Mouse (Mus musculus): ENCODE results near the gene Tspan4. TPM values are rescaled to one million over a fixed set of nuclear protein-coding genes. Genes with fewer than 3 reads are reported as not detected.

Gene Tspan4
- total RNA-seq, 1 experiment = 75.9 TPM

DNA sequence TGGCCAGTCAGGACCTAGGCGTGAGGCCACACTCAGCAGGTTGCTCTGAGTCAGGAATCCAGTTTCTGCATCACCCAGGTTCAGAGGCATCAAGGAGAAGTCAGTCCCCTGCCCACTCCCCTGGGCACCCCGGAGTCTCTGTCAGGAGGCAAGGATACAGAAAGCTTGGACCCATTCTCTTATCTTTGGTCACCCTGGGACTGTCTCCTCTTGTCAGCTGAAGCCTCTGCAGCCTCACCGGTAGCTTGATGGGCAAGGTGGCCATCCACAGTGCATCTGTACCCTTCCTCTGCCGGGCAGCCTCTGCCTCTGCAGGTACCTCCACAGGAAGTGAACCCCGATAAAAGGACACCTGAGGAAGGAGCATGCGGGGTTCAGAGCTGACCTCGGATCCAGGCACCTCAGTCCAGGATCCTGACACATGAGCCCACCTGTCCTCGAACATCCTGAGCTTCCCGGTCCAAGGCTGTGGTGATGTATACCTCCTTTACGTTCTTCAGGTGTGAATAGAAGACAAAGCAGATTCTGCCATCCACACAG lies 35.8 kb upstream of the Tspan4 start:
- Histone ChIP-seq H3K4me1 (ENCODE audit: control insufficient read depth in 2 of 2, insufficient read depth in 2 of 2, low read length in 2 of 2, poor library complexity in 1 of 2) (peaks cover 4 to 34% of the 10 kb centered on the region in 2 experiments; a peak in 3 of 4 replicates), H3K9me3 (ENCODE audit: control insufficient read depth, insufficient read depth, low read depth, low read length) (no peaks in the 10 kb centered on the region), H3K9ac (ENCODE audit: insufficient read depth, low read depth, low read length, poor library complexity, severe bottlenecking) (no peak overlapping the region), H3K36me3 (ENCODE audit: control insufficient read depth, insufficient read depth, low read length, poor library complexity, severe bottlenecking) (peaks cover 48% of the 10 kb centered on the region), H3K4me3 (ENCODE audit: insufficient read depth in 1 of 2, low read depth in 1 of 2, low read length in 2 of 2, poor library complexity in 1 of 2, severe bottlenecking in 1 of 2) (no peak overlapping the region), H3K27ac (ENCODE audit: insufficient read depth, low read depth, low read length, poor library complexity, severe bottlenecking) (no peak overlapping the region)
- in situ Hi-C loops (cut with MboI; ENCODE audit: low sequenced_read_pairs in 2 of 2, unreplicated experiment in 2 of 2) = no loop called here
- TF ChIP-seq ZC3H11A (IDR thresholded peaks at IDR 0.05; ENCODE audit: borderline replicate concordance, low read depth, low read length) (no peak), ZNF384 (IDR thresholded peaks at IDR 0.05; ENCODE audit: low read depth, low read length) (no peak), MAFK (IDR thresholded peaks at IDR 0.05; ENCODE audit: insufficient read depth, low read depth, low read length) (no peak), CHD2 (IDR thresholded peaks at IDR 0.05; ENCODE audit: low read depth, low read length) (no peak), HCFC1 (IDR thresholded peaks at IDR 0.05; ENCODE audit: borderline replicate concordance, insufficient read depth, low read length) (no peak)
- no peak for DNase-seq (ENCODE audit: low read depth, low spot score)

DNA sequence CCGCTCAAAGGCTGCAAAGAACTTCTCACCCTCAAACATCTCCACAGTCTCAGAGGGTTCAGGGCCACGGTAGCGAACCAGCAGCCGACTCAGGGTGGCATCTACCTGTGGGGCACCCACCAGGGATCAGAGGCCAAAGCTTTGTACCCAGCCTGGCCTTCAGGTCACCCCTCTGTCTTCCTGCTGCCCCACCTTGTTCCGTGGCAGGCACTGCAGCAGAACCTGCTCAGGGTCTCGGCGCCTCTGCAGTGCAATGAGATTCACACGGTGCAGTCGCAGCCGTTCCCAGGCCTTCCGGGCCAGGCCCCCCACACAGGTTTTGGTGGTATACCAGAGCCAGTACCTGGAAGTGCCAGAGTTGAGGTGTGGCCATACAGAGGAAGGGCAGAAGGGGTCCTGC lies 35.2 kb upstream of the Tspan4 start:
- no peak overlapping the region for H3K4me3 ChIP-seq (ENCODE audit: insufficient read depth in 1 of 2, low read depth in 1 of 2, low read length in 2 of 2, poor library complexity in 1 of 2, severe bottlenecking in 1 of 2)
- no peaks in the 10 kb centered on the region for H3K9me3 ChIP-seq (ENCODE audit: control insufficient read depth, insufficient read depth, low read depth, low read length)
- in situ Hi-C loops (cut with MboI; ENCODE audit: low sequenced_read_pairs in 2 of 2, unreplicated experiment in 2 of 2) = no loop called here
- TF ChIP-seq ZC3H11A (IDR thresholded peaks at IDR 0.05; ENCODE audit: borderline replicate concordance, low read depth, low read length) (no peak), HCFC1 (IDR thresholded peaks at IDR 0.05; ENCODE audit: borderline replicate concordance, insufficient read depth, low read length) (no peak), MAFK (IDR thresholded peaks at IDR 0.05; ENCODE audit: insufficient read depth, low read depth, low read length) (no peak), ZNF384 (IDR thresholded peaks at IDR 0.05; ENCODE audit: low read depth, low read length) (no peak), CHD2 (IDR thresholded peaks at IDR 0.05; ENCODE audit: low read depth, low read length) (no peak)
- H3K9ac ChIP-seq (ENCODE audit: insufficient read depth, low read depth, low read length, poor library complexity, severe bottlenecking) = no peak overlapping the region
- DNase-seq (ENCODE audit: low read depth, low spot score) = no peak
- H3K4me1 ChIP-seq (ENCODE audit: control insufficient read depth in 2 of 2, insufficient read depth in 2 of 2, low read length in 2 of 2, poor library complexity in 1 of 2) = peaks cover 4 to 28% of the 10 kb centered on the region in 2 experiments; a peak in 3 of 4 replicates
- peaks cover 48% of the 10 kb centered on the region for H3K36me3 ChIP-seq (ENCODE audit: control insufficient read depth, insufficient read depth, low read length, poor library complexity, severe bottlenecking)
- H3K27ac ChIP-seq (ENCODE audit: insufficient read depth, low read depth, low read length, poor library complexity, severe bottlenecking) = no peak overlapping the region

DNA sequence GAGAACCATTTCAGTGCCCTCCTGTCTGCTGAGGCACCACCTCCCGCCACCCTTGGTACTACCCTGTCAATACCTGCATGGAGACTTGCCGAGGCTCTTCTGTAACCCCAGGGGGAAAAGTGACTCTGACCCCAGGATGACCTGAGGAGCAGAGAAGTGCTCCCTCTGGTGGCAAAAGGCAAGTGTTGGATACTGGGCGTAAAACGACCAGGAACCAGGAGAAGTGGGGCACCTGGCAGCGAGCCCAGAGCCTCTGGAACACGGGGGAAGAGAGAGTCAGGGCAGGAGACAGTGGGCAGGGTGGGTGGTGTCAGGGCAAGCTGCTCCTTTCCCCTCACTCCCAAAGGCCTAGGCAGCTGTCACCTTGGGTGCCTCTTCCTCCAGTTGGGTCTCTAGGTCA lies 34.4 kb upstream of the Tspan4 start:
- peak; percentile 79 for DNase-seq (ENCODE audit: low read depth, low spot score)
- H3K27ac ChIP-seq (ENCODE audit: insufficient read depth, low read depth, low read length, poor library complexity, severe bottlenecking) = no peak overlapping the region
- H3K9me3 ChIP-seq (ENCODE audit: control insufficient read depth, insufficient read depth, low read depth, low read length) = no peaks in the 10 kb centered on the region
- peaks cover 48% of the 10 kb centered on the region for H3K36me3 ChIP-seq (ENCODE audit: control insufficient read depth, insufficient read depth, low read length, poor library complexity, severe bottlenecking)
- in situ Hi-C loops (cut with MboI; ENCODE audit: low sequenced_read_pairs in 2 of 2, unreplicated experiment in 2 of 2) = no loop called here
- H3K4me1 ChIP-seq (ENCODE audit: control insufficient read depth in 2 of 2, insufficient read depth in 2 of 2, low read length in 2 of 2, poor library complexity in 1 of 2) = peaks cover 4 to 23% of the 10 kb centered on the region in 2 experiments; a peak in 2 of 4 replicates
- TF ChIP-seq CHD2 (IDR thresholded peaks at IDR 0.05; ENCODE audit: low read depth, low read length) = no peak
- TF ChIP-seq MAFK (IDR thresholded peaks at IDR 0.05; ENCODE audit: insufficient read depth, low read depth, low read length) = no peak
- no peak for TF ChIP-seq ZC3H11A (IDR thresholded peaks at IDR 0.05; ENCODE audit: borderline replicate concordance, low read depth, low read length)
- no peak for TF ChIP-seq ZNF384 (IDR thresholded peaks at IDR 0.05; ENCODE audit: low read depth, low read length)
- TF ChIP-seq HCFC1 (IDR thresholded peaks at IDR 0.05; ENCODE audit: borderline replicate concordance, insufficient read depth, low read length) = no peak
- no peak overlapping the region for H3K9ac ChIP-seq (ENCODE audit: insufficient read depth, low read depth, low read length, poor library complexity, severe bottlenecking)
- no peak overlapping the region for H3K4me3 ChIP-seq (ENCODE audit: insufficient read depth in 1 of 2, low read depth in 1 of 2, low read length in 2 of 2, poor library complexity in 1 of 2, severe bottlenecking in 1 of 2)

DNA sequence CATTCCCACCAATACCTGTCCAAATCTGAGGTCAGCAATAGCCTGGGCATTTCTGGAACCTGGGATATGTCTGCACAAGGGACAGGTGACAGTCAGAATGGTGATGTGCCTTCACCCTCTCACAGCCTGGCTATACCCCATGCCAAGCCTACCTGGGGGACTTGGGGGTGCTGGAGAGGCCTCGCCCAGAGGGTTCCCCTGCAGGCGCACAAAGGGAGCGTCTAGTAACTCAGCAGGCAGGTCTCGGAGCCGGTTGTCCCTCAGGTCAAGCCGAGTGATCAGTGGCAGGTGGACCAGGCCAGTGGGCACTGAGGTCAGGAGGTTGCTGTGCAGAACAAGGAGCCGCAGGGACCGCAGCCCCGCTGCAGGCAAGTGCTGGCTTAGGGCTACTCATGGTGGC lies 33.6 kb upstream of the Tspan4 start:
- H3K36me3 ChIP-seq (ENCODE audit: control insufficient read depth, insufficient read depth, low read length, poor library complexity, severe bottlenecking) = peaks cover 48% of the 10 kb centered on the region
- no peak overlapping the region for H3K4me3 ChIP-seq (ENCODE audit: insufficient read depth in 1 of 2, low read depth in 1 of 2, low read length in 2 of 2, poor library complexity in 1 of 2, severe bottlenecking in 1 of 2)
- TF ChIP-seq ZC3H11A (IDR thresholded peaks at IDR 0.05; ENCODE audit: borderline replicate concordance, low read depth, low read length) = no peak
- TF ChIP-seq HCFC1 (IDR thresholded peaks at IDR 0.05; ENCODE audit: borderline replicate concordance, insufficient read depth, low read length) = no peak
- TF ChIP-seq ZNF384 (IDR thresholded peaks at IDR 0.05; ENCODE audit: low read depth, low read length) = no peak
- TF ChIP-seq MAFK (IDR thresholded peaks at IDR 0.05; ENCODE audit: insufficient read depth, low read depth, low read length) = no peak
- no peak for TF ChIP-seq CHD2 (IDR thresholded peaks at IDR 0.05; ENCODE audit: low read depth, low read length)
- H3K9me3 ChIP-seq (ENCODE audit: control insufficient read depth, insufficient read depth, low read depth, low read length) = no peaks in the 10 kb centered on the region
- no peak overlapping the region for H3K27ac ChIP-seq (ENCODE audit: insufficient read depth, low read depth, low read length, poor library complexity, severe bottlenecking)
- DNase-seq (ENCODE audit: low read depth, low spot score) = no peak
- H3K4me1 ChIP-seq (ENCODE audit: control insufficient read depth in 2 of 2, insufficient read depth in 2 of 2, low read length in 2 of 2, poor library complexity in 1 of 2) = peaks cover 3 to 16% of the 10 kb centered on the region in 2 experiments; a peak in 2 of 4 replicates
- in situ Hi-C loops (cut with MboI; ENCODE audit: low sequenced_read_pairs in 2 of 2, unreplicated experiment in 2 of 2) = no loop called here
- H3K9ac ChIP-seq (ENCODE audit: insufficient read depth, low read depth, low read length, poor library complexity, severe bottlenecking) = no peak overlapping the region
